Mouse (Mus musculus): ENCODE measurements around the gene Trpm6.

Gene Trpm6

DNA sequence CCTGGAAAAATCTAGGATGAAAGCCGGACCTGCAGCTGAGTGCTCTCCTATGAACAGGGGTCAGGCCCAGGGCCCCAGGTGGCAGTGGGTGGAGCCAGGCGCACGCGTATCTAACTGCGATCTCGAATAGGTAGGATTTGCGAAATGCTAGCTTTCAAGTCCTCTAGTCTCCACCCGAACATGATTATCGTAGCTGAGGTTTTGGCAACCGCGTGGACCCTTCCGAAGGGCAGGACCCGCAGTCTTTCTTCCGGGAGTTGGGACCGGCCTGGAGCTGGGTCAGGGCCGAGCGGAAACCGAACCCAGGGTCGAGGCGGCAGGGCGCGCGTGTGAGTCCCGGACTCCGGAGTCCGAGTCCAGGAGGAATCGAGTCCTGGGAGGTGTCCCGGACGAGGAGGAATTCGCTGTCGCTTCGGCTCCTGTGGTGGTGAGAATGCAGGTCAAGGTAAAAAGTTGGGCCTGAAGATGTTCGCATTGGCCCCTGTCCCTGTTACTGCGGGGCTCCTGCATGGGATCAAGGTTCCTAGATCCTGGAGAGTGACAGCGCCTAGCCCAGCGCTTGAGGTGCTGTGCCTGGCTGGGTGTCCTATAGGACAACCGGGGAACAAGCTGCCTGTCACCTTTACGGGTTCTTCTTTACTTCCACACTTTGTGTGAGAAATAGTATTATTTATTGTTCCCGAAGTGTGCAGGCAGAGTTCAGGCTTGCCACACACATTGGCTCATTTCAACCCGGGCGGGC, at the start of gene Trpm6:
Gene Trpm6, plus strand, starts transcription at position 386 of the 742 bp plus-strand sequence.
- DNase-seq (ENCODE audit: low spot score in 2 of 2) = no peak

DNA sequence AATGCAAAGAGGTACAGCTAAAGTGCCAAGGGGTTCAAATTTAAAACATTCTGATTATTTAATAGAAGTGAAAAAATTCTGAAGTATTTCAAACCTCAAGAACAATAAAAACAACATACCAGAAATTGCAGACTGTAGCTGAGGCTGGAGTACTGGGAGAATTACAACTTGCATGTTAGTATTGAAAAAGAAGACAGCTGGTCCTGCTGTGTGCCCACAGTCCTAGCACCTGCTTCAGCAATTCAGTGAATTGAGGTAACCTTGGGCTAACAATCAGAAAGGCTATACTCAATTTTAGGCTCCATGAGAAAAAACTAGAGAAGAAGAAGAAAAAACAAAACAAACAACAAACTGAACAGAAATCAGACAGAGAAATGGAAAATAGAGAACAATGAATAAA, 41.7 kb upstream of the Trpm6 start:
- no peak for DNase-seq (ENCODE audit: low spot score in 2 of 2)

DNA sequence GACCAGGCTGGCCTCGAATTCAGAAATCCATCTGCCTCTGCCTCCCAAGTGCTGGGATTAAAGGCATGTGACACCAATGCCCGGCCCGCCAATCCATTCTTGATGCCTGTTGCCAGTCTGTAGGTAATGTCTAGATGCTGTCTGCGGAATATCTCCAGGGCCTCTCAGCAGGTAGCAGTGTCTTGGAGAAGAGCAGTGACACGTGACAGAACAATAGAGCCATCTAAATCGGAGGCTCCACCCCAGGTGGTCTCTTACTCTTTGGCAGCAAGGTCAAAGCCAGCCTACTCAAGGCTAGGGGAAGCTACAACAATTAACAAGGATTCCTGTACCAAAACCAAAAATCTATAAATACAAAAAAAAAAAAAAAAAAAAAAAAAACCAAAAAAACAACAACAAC, 38.9 kb upstream of the Trpm6 start:
- DNase-seq (ENCODE audit: low spot score in 2 of 2) = no peak

DNA sequence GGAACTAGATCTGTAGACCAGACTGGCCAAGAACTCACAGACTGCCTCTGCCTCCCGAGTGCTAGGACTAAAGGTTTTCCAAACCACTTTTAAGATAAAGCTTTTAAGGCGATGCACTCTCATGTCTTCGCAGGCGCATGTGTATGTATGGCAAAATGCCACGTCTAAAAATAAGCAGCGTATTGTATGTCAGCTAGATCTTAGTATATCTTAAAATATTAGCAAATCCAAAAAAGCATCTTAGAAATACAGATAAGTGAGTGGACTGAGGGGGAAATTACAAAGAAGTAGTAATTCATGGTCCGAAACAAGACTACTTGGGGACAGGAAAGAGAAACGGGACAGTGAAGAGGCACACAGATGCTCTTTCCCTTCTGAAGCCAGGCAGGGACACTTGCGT, 38.2 kb upstream of the Trpm6 start:
- DNase-seq (ENCODE audit: low spot score in 2 of 2) = no peak

DNA sequence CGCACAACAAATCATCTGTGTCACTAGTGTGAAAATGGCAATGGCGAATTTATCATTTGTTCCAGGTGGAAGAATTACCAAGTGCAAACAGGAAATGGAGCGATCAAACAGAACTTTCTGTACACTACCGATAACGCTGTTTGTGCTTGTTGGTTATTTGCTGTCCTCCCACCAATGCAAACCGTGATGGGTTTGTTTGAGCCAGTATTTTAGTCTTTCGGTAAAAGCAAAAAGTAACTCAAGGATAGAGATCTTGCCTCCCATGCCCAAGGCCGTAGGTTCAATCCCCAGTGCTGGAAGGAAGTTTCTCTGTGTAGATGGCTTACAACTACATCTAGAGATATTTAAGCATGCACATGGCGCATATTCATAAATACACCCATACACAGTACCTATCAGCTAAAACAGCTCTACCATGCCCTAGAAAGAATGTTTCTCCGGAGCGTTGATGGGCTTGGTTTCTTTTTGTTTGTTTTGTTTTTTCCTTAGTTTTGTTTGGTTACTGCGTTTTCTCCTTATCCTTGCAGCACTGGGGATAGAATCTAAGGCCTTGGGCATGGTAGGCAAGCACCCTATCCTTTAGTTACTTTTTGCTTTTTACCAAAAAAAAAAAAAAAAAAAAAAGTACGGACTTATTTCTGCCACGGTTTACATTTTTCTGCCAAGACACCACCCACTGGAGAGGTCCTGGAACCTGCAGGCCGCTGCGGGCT, 37.5 kb upstream of the Trpm6 start:
- no peak for DNase-seq (ENCODE audit: low spot score in 2 of 2)

DNA sequence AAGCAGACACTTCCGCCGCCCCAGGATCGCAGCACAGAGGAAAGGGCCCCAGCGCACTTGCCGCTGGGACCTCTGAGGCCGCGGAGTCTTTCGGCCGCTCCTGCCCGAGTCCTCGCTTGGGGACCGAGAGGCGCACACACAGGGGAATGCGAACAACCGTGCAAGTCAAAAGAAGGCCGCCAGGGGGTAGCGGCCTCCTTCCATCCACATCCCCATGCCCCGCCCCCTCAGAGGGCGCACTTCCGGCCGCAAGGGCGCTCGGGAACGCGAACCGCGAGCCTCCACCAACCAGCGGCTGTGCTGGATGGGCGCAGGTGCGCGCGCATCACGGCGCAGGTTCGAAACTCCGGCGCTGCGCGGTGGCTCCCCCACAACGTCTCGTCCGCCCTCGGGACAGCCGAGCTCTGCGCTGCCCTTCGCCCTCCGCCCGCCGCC, 36.9 kb upstream of the Trpm6 start, which contains the start of gene D030056L22Rik:
Gene D030056L22Rik, plus strand, starts transcription at position 328 of the 435 bp plus-strand sequence.
- DNase-seq (ENCODE audit: low spot score in 2 of 2) = peak; percentile 98 to 99

DNA sequence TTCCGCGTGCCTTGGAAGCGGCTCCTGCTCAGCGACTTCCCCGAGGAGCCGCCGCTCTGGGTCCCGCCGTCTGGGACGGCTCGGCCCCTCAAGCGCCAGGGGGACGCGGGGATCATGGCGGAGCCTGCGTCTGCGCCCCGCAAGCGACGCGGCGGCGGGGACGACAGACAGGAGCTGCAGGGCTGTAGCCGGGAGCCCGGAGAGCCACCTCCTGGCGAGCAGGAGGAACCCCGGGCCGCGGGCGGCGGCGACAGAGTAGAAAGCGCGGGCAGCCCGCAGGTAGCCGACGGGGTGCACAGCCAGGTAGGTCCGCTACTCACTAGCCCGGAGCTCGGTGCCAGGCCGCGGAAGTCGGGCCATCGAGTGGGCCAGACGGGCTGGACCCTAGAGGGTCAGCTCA, 36.4 kb upstream of the Trpm6 start:
- peak; percentile 50 to 51 for DNase-seq (ENCODE audit: low spot score in 2 of 2)

DNA sequence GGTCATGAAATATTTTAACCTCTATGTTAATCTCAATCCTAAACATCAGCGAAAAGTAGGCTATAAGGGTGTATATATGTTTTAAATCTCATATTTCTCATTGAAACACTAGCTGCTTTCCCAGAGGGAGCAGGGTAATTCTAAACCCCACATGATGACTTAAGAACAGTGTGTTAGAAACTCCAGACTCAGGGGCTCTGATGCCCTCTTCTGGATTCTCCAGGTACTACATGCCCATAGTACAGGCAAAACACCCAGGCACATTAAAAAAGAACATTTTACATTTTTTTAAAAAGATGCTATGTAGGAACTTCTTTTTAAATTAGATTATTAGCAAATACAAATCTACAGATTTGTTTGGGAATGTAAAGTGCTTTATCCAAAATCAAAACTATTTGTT, 33.4 kb upstream of the Trpm6 start:
- peak; percentile 45 to 65 for DNase-seq (ENCODE audit: low spot score in 2 of 2)

DNA sequence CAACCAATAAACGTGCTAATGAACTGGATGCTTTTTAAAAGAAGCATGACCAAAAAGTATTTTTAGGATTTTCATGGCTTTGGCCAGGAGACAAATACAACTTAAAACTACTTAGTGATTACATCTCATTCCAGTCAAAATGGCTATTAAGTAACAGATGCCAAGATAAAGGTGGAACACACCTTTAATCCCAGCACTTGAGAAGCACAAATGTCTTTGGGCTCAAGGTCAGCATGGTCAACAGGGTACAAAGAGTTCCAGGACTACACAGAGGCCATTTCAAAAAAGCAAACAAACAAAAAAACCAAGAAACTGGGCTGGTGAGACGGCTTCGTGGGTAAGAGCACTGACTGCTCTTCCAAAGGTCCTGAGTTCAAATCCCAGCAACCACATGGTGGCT, 29.4 kb upstream of the Trpm6 start:
- DNase-seq (ENCODE audit: low spot score in 2 of 2) = no peak

DNA sequence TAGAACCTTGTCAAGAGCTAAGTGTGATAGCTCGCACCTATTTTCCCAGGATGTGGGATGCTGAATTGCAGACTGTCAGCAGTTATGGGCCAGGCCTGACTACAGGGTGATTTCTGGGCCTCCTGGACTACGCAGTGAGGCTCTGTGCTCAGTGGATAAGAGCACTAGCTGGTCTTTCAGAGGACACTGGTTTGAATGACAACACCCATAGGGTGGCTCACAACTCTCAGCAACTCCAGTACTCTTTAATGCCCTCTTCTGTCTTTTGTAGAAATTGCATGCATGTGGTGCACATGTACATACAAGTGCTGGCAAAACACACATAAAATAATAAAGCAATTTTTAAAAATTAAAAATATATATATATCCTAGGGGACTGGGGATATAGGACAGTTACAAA, 24.6 kb upstream of the Trpm6 start:
- DNase-seq (ENCODE audit: low spot score in 2 of 2) = no peak

DNA sequence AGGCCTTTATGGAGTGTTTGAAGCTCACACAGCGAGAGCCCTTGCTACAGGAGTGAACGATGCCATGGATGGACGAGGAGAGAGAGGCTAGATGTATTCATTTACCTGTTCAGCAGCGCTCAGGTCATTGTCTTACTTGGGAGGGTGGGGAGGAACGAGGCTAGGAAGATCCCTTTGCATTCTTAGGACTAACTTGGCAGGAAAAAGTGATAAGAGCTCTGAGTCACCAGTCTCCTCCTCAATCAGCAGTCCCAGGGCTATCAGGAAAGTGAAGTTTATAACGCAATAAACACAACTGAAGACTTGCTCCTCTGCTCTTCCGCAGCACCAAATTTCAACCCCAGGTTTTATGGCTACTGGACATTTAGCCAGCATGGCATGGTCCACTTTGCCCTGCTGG, 19.5 kb upstream of the Trpm6 start:
- DNase-seq (ENCODE audit: low spot score in 2 of 2) = no peak

DNA sequence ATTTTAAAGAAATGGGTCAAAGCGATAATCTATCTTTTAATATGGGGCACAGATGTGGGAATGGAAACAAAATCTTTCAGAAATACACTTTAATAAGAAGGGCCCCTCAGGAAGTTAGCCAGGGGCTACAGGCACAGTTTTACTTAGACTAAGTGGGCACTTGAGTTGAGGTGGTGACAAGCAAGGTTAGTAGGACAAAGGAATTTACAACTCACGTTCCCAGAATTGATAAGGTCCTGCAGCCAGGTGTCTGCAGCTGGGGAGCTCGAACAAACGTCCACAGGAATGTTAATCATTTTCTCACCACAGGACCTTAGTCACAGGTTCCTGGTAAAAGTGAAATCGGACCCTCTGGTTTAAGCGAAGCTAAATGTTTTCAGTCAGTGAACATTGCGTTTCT, 18.7 kb upstream of the Trpm6 start:
- DNase-seq (ENCODE audit: low spot score in 2 of 2) = no peak

DNA sequence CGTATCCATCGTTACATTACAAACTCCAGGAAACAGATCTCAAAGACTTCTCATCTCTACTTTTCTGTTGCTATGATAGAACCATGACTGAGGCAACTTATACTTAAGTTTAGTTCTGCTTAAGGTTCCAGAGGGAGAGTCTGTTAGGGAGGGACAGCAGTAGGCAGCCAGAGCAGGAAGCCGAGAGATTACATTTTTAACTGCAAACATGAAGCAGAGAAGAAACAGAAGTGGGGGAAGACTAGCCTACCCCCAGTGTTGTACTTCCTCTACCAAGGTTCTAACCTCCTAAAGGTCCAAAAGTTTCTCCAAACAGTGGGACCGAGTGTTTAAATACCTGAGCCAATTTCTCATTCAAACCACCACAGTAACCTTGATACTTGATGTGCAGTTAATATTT, 13.9 kb upstream of the Trpm6 start:
- DNase-seq (ENCODE audit: low spot score in 2 of 2) = no peak

DNA sequence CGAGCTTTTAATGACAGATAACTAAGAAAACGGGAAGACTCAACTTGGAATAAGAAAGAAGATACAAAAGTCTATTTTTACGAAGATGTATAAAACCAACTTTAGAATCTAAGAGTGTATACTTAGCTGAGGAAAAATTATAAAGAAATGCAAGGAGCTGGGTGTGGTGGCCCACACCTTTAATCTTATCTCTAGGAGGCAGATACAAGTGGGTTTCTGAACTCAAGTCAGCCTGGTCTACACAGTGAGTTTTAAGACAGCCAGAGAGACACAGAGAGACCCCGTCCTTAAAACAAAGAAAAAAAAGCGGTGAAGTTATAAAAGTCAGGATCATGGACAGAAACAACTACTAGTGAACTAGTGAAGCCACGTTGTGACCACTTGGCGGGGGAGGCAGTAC, 10.6 kb upstream of the Trpm6 start:
- DNase-seq (ENCODE audit: low spot score in 2 of 2) = no peak

DNA sequence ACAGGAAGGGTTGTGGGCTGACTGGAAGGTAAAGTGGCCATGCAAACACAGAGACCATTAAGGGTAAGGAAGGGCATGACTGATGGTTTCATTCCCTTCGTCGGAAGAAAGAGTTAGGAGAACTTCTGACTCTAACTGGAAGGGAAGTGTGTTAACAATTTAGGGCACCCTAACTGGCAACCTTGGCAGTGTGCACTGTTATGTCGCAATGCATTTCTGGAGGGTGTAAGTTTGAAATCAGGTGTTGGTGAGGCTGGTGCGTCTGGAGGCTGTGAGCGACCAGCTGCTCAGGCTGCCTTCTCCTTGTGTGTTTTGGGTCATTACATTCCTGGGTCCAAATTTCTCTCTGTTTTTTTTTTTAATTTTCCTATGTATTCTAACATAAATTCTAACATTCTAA, 5.8 kb upstream of the Trpm6 start:
- no peak for DNase-seq (ENCODE audit: low spot score in 2 of 2)

DNA sequence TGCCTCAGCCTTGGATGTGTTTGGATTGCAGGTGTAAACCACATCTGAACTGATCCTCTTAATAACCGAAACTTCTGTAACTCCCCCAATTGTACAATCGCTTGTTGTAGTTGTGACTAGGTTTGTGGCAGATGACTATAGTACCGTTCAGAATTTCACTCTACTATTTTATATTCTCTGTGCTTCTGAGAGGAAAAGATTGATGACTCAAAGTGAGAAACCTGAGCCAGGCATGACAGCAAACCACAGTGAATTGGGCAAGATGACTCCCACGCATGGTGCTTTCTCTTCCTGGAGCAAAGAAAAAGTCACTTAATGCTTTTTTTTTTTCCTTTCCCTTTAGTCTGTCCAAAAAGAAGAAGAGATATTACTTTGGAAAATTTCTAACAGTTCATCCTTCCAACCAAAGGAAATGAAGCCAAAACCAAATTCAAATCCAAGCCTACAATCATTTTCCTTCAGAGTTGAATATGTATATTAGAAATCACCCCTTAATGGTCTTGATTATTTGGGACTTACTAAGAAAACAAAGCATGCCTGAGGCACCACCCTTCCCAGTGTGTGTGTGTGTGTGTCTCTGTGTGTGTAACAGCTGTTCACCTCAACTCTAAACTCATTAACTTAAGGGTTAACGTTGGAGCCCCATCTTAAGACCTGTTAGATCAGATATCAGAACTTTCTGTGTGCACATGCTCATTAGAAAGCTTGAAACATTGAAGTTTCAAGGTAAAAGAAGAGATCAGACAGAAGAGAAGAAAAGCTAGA, 3.0 kb upstream of the Trpm6 start:
- no peak for DNase-seq (ENCODE audit: low spot score in 2 of 2)

DNA sequence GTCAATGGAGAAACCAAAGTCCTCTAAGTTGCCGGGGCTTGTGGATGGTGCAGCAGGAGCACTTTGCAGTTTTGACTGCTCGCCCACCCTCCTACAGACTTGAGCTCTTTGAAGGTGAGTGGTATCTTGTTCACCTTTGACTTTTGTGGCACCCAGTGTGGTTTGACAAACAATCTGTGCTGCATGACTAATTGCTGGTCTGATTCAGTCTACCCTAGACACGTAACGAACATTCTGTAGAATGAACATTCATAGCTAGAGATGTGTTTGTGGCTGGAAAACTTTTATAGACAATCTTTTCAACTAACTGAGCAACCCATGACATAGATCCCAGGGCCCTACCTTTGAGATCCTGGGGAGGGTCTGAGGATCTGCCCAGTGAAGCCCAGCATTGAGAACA, 2.4 kb upstream of the Trpm6 start:
- DNase-seq (ENCODE audit: low spot score in 2 of 2) = no peak

DNA sequence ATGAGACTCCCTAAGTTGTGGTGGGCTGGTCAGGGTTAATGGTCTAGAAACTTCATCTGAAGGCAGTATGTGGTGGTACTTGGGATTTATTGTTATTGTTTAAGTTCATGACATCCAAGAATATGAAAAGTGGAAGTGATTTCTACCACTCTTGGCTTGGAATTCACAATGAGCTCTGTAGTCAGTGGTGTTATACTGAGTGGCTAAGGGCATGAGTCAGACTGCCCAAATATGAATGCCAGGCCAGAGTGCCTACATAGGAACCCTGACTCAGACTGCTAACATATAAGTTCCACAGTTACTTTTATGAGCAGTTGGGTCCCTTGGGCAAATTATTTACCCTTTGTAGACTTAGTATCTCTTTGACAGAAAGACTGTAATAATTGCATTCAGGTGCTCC, 7.4 kb downstream of the Trpm6 start:
- no peak for DNase-seq (ENCODE audit: low spot score in 2 of 2)

DNA sequence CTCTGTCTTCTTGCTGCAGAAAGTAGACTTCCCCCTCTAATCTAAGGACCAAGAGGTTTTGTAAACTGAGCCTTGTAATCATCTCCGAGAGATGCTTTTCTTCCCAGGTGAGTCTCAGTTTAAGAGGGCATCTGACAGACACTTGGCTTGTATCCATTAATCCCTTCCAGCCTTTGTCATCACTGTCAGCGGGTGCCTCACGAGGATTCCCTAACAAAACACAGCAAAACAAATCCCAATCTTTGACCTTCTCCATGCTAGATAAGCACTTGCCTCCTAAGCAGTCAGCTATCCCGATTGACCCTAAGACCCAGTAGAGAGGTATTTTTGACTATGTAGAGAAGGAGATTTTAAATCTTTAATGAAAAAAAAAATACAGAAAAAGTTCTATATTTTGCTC, 7.9 kb downstream of the Trpm6 start:
- DNase-seq (ENCODE audit: low spot score in 2 of 2) = no peak

DNA sequence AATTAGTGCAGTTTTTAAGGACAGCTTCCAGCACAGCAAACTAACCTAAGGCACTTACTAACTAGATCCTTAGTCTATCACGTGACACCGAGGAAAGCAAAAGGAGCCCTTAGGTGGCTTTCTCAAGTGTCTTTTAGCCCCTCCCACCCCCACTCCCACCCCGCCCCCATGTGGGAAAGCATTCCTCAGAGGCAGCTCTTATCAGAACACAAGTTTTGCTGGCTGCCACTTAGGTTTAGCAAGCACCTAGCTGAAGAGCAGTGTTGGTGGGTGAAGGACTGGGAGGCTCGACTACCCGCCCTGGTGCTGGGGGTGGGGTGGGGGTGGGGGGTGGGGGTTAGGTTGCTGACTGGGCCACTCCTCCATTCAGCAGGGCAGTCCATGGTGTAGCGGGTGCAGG, 8.5 kb downstream of the Trpm6 start:
- DNase-seq (ENCODE audit: low spot score in 2 of 2) = no peak

DNA sequence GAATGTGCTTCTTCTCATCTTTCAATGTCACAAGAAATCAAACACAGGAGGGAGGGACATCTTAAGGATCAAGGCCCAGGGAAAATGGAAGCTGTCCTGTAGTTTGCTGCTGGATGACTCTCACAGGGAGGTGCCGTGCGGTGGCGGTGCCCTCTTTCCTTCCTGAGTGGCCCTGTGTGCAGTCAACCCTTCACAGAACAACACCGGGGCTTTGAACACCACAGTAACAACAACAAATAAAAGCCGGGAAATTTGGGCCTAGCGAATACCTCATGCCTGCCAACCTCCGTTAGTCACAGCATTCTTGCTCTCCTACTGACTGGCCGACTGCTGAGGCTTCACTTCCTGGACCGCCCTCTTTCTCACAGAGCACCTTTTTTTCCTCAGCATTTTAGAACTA, 9.1 kb downstream of the Trpm6 start:
- DNase-seq (ENCODE audit: low spot score in 2 of 2) = no peak

DNA sequence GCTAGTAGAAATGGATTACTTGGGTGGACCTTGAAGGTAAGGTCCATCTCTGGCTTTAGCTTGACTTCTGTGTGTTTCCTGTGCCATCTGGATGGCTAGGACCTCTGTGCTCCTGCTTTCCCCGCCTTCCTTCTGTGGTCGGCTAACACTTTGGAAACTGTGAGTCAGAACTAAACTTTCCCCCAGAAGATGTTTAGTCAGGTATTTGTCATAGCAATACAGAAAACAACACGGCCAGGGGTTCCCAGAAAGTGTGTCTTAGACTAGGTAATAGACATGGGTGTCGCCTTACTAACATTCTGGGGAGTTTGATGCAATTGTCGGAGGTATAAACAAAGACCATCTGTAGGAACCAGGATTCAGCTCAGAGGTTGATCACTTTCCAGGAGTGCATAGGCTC, 16.6 kb downstream of the Trpm6 start:
- DNase-seq (ENCODE audit: low spot score in 2 of 2) = no peak

DNA sequence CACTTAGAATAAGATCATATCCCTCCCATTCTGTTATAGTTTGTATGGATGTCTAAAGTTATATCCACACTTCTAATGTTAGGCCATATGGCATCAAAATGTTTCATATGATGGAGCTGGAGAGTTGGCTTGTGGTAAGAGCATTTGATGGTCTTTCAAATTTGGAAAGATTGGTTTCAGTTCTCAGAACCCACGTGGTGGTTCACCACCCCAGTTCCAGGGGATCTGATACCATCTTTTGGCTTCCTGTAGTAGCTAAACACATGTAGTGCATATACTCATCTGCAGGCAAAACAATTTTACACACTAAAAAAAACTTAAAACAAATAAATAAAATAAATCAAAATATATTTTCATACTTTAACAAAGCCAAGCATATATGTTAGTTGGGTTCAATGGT, 21.3 kb downstream of the Trpm6 start:
- no peak for DNase-seq (ENCODE audit: low spot score in 2 of 2)

Measured in spleen, postnatal 36 days (tissue).